Mouse (Mus musculus) gastrocnemius, postnatal 14 days (tissue): Measurements from ENCODE around the gene Btbd10. TPM values are rescaled to one million over a fixed set of nuclear protein-coding genes. Genes with fewer than 3 reads are reported as not detected.

Experiments used
- total RNA-seq, 2 experiments: library from RNA; stranded (reverse); gene quantifications; 2 replicates each; pipeline ENCODE4 v1.2.3; 2021

Btbd10 gene
- total RNA-seq, 2 experiments from 2014 or later = 5.9 to 8.3 TPM

Other genes with a start within 250 kb of the Btbd10 start
- 10 to 100 TPM; 11.8 to 13.1 TPM for gene Arntl, start 161.9 kb downstream of the Btbd10 start, total RNA-seq
- gene Pth, start 19.2 kb upstream of the Btbd10 start, total RNA-seq = not detected
- gene Far1, start 144.4 kb upstream of the Btbd10 start, total RNA-seq = 10 to 100 TPM; 15.6 to 18.9 TPM